Mouse (Mus musculus): ENCODE results near the gene Cadm2. TPM values are rescaled to one million over a fixed set of nuclear protein-coding genes. Genes with fewer than 3 reads are reported as not detected.

The Cadm2 gene
- total RNA-seq, 2 experiments from 2014 or later = 1.2 to 2.1 TPM

DNA sequence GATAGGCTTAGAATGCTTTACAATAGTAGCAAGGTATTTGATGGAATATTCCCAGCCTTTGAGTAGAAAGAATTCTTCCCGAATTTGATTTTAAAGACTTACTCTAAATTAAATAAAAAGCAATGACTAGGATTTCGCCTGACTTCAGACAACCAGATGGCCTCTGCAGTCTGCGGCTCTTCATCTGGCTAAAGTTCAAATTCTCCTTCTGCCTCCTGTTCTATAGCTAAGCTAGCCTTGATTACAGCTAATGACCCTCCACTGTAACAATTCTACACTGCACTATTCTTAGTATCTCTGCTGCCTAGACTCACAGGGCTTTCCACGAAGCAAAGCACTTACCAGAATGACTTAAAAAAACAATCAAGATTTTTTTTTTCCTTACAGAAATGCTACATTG is 495.9 kb downstream of the Cadm2 start:
- no peak for DNase-seq

DNA sequence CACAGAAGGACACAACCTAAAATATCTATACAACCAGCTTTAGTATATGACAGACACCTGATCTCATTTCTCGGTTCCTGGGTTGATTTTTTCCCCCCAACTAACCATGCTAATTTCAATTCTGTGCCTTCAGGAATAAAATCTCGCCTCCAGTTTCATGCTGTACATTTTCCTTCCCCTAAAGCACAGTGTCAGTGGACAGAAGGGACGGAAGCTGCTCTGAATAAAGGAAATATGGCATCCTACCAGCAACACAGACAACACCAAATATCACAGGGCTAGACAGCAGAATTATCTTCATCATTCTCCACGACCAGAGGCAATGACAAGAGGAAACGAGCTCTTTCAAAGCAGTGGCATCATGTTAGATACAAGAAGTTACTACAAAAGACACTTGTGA is 498.2 kb downstream of the Cadm2 start:
- DNase-seq = no peak

DNA sequence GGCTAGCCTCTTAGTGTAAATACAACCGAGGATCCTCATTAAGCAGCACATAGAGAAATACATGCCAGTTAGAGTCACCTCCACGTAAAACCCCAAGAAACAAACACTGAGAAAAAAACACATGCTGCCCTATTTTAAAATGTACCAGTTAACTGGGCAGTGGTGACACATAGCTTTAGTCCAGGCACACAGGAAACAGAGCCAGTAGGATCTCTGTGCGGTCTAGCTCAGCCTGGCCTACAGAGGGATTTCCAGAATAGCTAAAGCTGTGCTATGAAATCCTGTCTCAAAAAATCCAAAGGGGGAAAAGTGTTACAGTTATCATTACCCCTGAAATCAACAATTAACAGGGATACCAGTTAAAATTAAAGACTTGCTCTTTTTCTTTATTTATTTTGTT is 498.9 kb downstream of the Cadm2 start:
- no peak for DNase-seq

DNA sequence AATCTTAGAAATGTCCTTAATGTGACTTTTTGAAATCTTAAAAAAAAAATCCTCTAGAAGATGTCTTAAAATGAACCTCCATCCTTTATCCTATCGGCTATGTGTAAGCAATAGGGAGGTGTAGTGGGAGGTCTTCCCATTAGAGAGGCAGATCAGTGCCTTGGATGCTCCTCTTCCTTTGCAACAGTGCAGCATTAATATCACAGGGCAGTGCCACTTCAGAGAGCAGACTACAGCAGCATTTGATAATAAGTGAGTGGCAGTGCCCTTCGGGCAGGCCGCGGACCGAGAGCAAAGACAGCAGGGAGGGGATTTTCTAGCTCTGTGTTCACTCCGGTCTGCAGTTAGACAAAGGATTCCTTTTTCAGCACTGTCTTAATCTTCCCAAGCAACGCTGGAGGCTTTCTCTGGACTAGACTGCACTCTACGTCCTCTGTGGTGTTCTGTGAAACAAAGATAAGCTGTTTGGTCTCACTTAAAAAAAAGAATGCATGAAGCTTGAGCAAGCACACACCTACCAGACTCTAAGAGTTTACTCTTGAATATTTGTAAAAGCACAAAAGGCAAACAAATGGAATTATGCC is 514.1 kb downstream of the Cadm2 start:
- DNase-seq = no peak

DNA sequence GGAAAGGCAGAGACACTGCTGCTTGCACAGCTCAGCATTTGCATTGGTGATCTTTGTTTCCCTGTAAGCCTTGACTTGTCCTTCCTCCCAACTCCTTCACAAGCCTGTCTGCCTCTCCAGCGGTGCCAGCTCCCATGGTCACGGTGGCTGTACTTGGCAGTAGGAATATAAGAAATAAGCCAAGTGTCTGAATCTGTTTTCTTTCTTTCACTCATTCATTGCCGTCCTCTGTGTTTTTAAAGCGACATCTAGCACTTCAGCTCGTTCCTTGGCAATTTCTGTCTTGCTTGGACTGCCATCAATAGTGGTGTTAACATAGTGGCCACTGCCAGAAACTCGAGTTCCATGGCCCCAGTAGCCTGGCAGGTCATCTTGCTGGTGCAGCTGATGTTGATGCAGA is 524.0 kb downstream of the Cadm2 start:
- peak; percentile 4 for DNase-seq

DNA sequence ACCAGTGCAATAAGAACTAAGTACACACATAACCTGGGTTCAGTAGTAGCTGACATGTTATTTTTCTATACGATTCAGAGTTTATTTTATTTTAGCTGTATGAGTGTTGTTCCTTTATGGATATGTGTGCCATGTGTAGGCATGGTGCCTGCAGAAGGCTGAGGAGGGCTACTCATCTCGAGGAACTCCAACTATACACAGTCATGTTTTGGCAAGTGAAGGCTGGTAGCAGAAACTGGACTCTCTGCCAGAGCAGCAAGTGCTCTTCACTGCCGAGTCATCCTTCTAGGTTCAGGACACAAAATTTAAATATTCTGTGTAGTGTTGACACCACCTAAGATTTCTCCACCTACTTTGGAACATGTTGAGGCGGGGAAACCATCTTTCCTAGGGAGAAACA is 524.8 kb downstream of the Cadm2 start:
- no peak for DNase-seq

DNA sequence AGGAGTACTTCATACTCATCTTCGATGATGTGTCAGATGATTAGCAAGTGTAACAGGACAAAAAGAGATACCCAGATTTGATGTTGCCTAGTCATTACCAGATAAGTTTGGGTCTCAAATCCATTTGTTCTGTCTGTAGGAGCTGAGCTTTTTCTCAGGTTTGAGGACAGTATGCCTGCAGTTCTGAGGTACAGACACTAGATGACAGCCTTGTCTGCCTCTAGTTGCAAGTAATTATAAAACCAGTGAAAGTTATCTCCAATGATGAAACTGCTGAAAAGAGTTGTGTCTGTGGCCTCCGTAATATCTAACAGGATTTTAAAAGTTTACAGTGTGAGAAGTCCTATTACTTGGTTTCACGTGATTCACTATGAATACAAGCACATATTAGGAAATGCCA is 531.0 kb downstream of the Cadm2 start:
- DNase-seq = no peak

DNA sequence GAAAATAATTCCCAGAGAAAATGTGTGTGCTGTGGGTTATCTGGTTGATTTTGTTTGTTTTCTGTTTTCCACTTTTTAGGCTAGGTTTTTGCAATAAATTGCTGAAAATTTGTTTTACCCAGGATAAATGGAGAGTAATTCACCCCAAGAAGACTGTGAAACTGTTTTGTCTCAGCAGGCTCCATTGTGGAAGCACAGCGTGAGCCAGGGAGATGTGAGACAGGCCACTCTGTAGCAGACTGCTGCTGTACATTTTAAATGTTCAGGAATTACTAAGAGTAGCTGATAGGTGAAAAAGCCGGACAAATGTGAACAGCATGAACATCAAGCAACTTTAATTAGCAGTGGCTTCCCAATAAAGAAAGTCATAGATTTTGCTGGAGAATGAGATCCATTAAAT is 541.4 kb downstream of the Cadm2 start:
- DNase-seq = no peak

DNA sequence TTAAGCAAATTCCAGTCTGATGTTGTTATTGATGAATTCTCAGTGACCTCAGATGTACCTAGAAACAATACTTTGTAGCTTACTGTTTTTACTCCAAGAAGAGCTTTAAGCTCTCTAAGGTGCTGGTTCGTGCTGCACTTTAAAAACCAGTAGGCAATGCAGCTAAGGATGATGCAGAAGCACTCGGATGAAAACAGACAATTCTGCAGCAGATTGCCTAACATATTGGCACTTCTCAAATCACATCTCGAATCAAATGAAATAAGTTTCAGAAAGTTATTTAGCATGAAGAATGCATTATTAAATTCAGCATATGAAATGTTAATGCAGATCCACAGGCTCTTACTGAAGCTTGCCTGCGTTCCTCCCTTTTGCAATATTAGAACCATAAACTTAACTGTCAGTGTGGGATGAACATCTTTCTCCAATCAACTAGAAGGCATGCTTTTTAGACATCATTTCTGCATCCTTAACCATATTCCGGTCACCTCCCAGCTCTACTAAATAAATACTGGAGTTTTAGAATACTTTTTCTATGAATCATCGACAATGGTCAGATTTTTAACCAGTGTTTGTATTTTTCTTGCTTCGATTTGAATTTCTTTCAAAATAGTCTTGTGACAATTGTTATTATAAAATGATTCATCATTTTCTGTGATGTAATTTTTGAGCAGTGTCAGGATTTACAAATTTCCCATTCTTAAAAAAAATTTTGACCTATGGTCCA is 544.4 kb downstream of the Cadm2 start:
- DNase-seq = no peak

DNA sequence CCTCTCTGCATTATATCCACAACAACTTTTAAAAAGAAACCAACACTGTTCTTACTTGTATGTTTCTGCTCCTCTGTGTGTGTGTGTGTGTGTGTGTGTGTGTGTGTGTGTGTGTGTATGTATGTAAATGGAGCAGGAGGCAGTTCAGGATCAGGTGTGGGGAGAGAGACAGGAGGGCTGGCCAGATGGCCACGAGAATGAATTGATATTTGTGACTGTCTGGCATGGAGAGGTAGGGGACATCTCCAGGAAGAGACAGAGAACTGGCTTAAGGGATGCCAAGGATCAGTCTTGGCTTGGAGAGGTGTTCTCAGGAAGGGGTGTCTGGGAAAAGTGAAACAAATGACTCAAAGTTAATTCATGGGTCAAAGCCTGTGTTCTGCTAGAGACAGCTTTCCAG is 552.2 kb downstream of the Cadm2 start:
- no peak for DNase-seq

DNA sequence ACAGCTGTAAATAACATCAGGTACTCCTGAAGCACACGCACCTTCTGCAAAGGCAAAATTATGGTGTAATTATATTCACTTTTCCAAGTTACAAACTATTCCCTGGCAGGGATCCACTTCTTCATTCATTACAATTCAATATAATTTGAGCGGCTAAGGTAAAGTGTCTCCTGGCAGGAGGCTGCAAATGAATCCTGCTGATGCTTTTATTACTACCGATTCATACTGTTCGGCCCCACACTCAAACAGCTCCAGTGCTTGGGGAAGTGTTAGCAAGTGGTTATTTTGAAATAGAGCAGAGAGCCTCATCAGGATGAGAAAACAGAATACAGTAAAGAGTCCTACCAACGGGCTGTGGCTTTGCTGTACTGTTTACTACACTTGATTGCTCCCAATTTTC is 589.8 kb downstream of the Cadm2 start:
- DNase-seq = no peak

DNA sequence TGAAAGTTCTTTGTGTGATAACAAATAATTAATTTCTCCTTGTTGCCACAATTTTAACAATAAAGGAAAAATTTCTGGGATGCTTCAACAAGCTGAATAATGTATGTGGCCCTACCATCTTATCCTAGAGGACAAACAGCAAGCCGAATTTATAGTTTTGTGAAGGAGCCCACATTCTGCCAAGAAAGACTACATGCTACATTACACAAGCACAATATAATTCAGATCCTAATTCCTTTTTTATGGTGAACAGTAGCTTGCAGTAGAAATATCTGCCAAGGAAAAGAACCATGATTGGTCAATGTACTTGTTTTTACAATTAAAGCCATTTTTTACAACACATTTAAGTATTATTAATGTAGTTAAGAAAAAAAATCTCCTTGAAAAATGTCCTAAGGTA is 600.9 kb downstream of the Cadm2 start:
- DNase-seq = no peak

DNA sequence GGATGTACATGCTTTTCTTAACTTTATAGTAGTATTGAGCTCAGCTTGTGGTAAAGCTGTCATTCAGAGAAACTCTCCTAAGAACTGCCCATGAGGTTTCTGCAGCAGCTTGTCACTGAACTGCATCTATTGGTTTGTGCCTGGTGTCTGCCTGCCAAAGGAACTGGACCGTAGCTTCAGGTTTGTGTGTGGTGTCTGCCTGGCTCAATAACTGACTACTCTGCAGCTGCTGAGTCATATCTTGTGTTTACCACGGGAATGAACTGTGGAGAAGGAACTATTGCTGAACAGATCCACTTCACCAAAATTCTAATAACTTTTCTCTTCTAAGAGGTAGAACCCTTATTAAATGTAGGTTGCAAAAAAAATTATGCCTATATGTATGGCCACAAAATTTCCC is 603.0 kb downstream of the Cadm2 start:
- no peak for DNase-seq

DNA sequence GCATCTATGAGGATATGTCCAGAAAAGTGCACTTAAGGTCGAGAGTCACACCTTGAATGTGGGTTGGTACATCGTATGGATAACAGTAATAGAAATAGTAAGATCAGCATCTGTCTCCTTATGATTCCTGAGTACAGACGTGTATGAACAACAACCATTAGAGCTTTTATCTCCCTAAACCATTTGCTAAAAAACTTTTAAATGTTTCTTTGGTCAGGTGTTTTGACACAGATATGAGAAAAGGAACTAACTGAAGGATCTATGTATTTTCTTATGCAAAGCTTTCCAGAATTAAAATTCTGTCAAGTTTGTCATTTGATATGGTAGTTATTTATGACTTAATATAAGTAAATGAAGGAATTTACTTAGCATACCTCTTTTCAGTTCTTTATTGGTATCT is 617.5 kb downstream of the Cadm2 start:
- DNase-seq = no peak

DNA sequence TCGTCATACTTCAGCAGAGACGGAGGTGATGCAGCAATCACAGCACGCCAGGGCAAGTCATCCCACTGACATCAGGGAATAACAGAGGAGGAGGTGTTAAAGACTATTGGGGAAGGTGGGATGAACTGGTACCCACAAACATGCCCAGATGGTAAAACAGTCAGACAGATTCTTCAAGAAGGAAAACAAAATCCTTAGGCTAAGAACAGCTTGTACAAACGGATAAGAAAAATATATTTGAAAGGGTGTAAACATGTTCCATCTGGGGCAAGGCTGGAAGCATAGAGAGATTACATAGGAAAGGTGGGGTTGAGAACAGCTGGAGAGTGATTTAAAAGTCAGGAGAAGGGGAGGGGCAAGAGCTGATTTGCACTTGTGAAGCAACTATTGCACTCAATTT is 619.0 kb downstream of the Cadm2 start:
- no peak for DNase-seq

DNA sequence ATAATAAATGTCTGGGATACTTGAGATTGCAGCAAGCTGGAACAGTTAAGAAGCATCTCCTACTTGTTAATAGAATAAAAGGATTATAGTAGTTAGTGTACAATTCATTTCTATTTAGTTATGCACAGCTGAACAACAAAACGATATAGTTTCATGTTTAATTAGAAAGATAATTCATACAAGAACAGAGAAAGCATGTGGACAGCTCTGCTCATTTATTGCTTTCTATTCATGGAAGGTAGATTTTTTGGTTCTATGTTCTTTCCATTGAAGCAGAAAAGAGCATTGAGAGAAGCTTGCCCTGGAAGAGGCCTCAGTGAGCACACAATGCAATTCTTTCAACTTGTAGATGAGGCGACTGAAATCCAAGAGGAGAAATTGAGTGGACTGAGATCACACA is 623.2 kb downstream of the Cadm2 start:
- DNase-seq = no peak

DNA sequence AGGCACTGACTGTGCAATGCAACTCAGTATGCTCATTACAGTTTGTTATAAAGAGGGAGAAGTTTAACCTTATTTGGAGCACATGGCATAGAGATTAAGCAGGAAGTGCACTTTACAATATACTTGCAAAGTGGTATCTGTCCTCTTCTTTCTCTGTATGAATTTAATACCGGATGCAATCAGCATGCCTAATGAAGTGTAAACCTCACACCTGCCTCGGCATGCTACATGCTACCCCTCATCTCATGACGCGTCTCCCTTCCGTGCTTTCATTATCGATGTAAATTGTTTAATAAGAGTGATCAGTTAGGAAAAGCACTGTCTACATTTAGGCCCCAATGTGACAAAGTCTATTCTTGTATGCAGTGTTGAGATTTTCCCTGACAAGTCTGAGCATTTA is 633.0 kb downstream of the Cadm2 start:
- no peak for DNase-seq

DNA sequence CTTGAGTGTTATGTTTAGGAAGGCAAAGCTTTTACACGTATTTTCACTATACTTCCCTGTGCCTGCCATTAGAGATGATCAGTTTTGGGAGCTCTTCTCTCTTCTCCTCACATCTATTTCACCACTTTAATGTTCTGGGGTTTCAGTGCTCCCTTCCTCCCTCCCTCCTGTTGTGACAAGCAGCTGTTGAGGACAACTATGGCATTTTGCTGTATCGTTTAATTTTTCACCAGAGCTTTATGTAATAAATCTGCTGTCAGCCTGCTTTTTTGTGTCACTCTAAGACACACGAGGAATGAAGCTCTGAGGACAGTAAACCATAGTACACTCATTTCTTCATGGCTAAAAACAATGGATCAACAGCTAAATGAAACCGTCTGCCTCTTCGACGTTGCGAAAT is 633.8 kb downstream of the Cadm2 start:
- DNase-seq = no peak

DNA sequence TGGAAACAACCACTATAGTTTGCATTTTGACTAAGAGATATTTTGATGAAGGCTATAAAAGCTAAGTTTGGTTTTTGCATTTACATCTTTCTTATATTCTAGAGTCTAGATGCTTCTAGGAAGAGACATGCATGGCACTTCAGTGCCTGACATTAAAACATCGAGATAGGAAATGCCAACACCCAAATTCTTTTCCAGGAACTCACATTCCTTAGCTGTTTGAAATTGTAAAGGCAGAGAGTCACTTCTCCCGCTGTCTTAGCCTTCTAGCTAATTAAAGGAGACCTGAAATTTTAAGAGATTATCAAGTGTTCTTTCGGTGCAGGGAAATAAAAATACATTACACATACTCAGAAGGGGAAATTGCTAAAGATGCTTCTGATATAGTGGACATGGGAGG is 649.8 kb downstream of the Cadm2 start:
- DNase-seq = no peak

DNA sequence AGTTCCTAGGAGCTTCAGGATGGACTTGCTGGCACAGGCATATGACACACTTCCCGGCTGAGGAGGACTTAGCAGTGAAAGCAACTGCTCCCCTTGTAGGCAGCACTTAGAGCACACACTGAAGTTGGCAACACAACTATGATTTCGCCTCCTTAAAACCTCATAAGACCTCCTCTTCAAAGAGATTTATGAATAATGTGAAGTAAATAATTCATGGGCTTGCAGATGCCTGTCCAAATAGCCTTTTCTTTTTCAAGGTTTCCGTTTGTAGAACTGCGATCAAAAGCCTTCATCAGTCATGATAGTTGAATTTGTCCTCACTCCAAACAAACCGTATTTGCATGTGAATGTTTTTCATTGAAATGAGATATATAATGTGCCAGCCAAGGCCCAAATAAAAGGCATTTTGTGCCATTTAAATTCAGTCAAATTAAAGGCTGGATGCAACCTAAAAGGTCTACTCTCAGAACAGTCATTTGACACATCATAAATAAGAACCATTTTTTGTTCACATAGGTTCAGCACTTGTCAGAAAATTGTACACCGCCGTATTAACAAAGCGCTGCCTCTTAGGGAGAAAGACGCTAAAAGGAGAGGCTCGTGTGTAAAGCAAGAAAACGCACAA is 651.1 kb downstream of the Cadm2 start:
- DNase-seq = no peak

DNA sequence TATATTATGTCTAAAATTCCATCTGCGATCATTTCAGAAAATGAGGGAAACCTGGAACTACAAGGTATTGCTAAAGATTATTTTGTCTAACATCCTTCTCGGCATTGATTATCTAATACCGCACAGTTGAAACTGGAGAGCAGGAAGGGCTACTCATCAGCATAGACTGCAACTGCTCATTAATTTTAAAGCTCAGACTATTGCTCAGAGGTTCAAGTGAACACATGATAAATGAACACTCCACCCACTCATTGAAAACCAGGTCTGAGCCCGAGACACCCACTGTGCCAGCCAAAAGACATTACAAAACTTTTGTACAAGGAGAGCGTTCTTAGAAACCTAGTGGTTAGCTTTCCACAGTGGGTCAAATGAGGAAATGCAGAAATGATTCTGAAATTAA is 652.4 kb downstream of the Cadm2 start:
- DNase-seq = no peak

DNA sequence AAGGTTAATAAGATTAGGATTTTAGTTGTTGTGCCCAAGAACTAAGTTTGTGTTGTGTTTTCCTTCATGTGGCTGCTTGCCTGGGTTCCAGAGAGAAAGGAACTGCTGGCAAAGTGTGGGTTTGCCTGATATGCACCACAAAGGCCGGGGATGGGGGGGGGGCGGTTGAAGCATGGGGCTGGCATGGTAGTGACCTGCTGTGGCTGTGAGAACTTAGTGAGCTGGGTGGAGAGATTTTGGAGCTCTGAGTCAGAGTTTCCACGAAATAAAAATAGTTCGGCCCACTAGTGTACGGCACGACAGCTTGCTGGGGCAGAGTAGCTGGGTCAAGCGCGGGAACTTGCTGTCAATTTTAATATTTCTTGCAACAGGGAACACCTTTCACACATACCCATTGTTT is 653.0 kb downstream of the Cadm2 start:
- no peak for DNase-seq

DNA sequence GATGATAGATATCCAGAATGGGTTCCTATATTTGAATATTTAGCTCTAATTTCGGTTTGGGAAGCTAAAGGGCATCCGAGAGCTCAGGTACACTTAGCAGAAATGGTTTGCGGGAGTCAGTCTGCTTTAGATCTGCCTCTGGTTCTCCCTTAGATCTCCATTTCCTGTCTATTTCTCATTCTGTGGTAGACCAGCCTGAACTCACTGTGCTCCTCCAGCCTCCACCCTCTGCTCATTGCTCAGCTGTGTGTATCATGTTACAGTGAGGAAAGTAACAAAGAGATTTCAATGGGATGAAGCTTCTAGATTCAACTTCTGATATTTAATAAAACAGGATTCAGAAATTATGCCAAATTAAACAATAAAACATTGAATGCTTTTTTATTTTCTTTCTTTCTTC is 661.6 kb downstream of the Cadm2 start:
- DNase-seq = no peak

DNA sequence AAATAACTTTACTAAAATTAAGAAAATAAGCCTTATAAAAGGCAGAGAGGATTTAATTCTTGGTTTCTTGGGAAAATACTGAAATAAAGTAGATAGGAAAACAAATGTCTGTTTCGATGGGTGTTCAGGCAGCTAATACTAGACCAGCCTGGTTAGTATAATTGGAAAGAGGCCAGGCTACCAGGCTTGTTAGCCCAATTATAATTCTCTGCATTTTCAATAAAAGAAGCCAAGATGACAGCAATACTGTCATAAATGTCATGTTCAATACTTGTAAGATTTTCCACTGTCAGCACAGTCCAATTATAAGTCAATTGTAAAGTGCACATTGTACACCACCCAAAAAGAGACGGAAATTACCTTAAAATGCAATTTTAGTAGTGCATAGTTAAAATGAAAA is 664.8 kb downstream of the Cadm2 start:
- no peak for DNase-seq
